Mouse (Mus musculus) intestine, embryonic 14.5 days (tissue): Measurements from ENCODE around the gene Kcnj9. TPM values are rescaled to one million over a fixed set of nuclear protein-coding genes. Genes with fewer than 3 reads are reported as not detected.

ENCODE experiments used
- ATAC-seq: fragments of 200-750 bp; cut with Nextera tagmentation; replicated peaks from 2 replicates; pipeline ENCODE4 v1.8.0; 2017; ENCODE audit warnings: low read depth, moderate number of reproducible peaks, moderate TSS enrichment, moderate library complexity; ENCODE audit not compliant: low FRiP score, low TSS enrichment
- DNase-seq: peaks from one replicate; pipeline ENCODE4 v3.0.0-alpha.2; 2018; ENCODE audit warnings: low spot score
- H3K27ac ChIP-seq: fragments of 300-500 bp; sonication (generic); 2 replicates; pipeline ENCODE4 v1.5.1; 2014; ENCODE audit warnings: low read depth, mild to moderate bottlenecking, control low read depth
- H3K27me3 ChIP-seq: fragments of 300-500 bp; sonication (generic); replicated peaks from 2 replicates; pipeline ENCODE4 v1.6.1; 2014; ENCODE audit warnings: low read length, control low read depth; ENCODE audit not compliant: control insufficient read depth, insufficient read depth
- H3K36me3 ChIP-seq: fragments of 300-500 bp; sonication (generic); 2 replicates; pipeline ENCODE4 v1.6.1; 2014; ENCODE audit warnings: low read length, control low read depth; ENCODE audit not compliant: control insufficient read depth, insufficient read depth
- H3K4me1 ChIP-seq: fragments of 300-500 bp; sonication (generic); replicated peaks from 2 replicates; pipeline ENCODE4 v1.6.1; 2014; ENCODE audit warnings: low read length, control low read depth, mixed read lengths; ENCODE audit not compliant: control insufficient read depth, insufficient read depth
- H3K4me2 ChIP-seq: fragments of 300-500 bp; sonication (generic); 2 replicates; pipeline ENCODE4 v1.6.1; 2014; ENCODE audit warnings: low read length
- H3K4me3 ChIP-seq: fragments of 300-500 bp; sonication (generic); 2 replicates; pipeline ENCODE4 v1.5.1; 2014; ENCODE audit warnings: low read depth, low read length, control low read depth, mixed read lengths
- H3K9ac ChIP-seq: fragments of 300-500 bp; sonication (generic); 2 replicates; pipeline ENCODE4 v1.6.1; 2014; ENCODE audit warnings: mild to moderate bottlenecking, low read length
- H3K9me3 ChIP-seq: fragments of 300-500 bp; sonication (generic); 2 replicates; pipeline ENCODE4 v1.6.1; 2016; ENCODE audit warnings: low read length, control low read depth; ENCODE audit not compliant: control insufficient read depth
- WGBS: fragments of 180-500 bp; shearing (Covaris S2); extraction: QIAGEN DNeasy Blood & Tissue Kit; methylation state at CpG from one replicate; pipeline ENCODE4 v1.1.7; 2014; 5-methylcytosine and 5-hydroxymethylcytosine counted together
- polyA plus RNA-seq: library from polyadenylated mRNA; unstranded; fragments of >200 nt; fragmentation: Nextera tagmentation; extraction: Ambion mirVana; gene quantifications from 2 replicates; pipeline ENCODE4 v1.2.1, GENCODE M21; 2014

Gene Kcnj9
- 0.04 TPM in 1 of 2 replicates, not detected in the other for polyA plus RNA-seq

- ATAC-seq (no peak), DNase-seq (no peak)
- Histone ChIP-seq H3K4me2 (no peak within 1 kb of the TSS), H3K4me3 (no peak within 1 kb of the TSS), H3K4me1 (no peaks in the 10 kb centered on the region), H3K27ac (no peak within 1 kb of the TSS), H3K27me3 (peaks cover 72% of the 10 kb centered on the region), H3K9me3 (no peaks in the 10 kb centered on the region), H3K36me3 (no peaks in the 10 kb centered on the region), H3K9ac (no peak within 1 kb of the TSS)
- WGBS, result 32% methylated on average over 9 of the region's 9 CpGs
Observed at GRCm38 (mm10) chr1:172329131-172329530, at the start of gene Kcnj9. Gene Kcnj9, minus strand, starts transcription at chr1:172329318.

GRCm38 (mm10) chr1:172376758-172377458 lies 47.8 kb upstream of the Kcnj9 start:
- ATAC-seq (no peak; the same call in none of the 2 replicates), DNase-seq (peak; percentile 72)
- Histone ChIP-seq H3K9ac (peak overlapping the region; percentile 86), H3K27me3 (no peaks in the 10 kb centered on the region), H3K4me2 (peak overlapping the region; percentile 94), H3K4me3 (peak overlapping the region; percentile 92), H3K9me3 (no peaks in the 10 kb centered on the region; the same call in 1 of the 2 replicates), H3K4me1 (peaks cover 6% of the 10 kb centered on the region; the same call in 1 of the 2 replicates), H3K27ac (peak overlapping the region; percentile 43; the same call in 1 of the 2 replicates), H3K36me3 (peaks cover 26% of the 10 kb centered on the region)
- 2% methylated on average over 62 of the region's 62 CpGs for WGBS

GRCm38 (mm10) chr1:172376198-172376667 lies 47.1 kb upstream of the Kcnj9 start, which contains the start of gene Pigm:
Gene Pigm, plus strand, starts transcription at chr1:172376546.
- under 1% methylated on average over 39 of the region's 39 CpGs for WGBS
- Histone ChIP-seq H3K27me3 (no peaks in the 10 kb centered on the region), H3K9ac (peak within 1 kb of the TSS; percentile 86), H3K4me2 (peak within 1 kb of the TSS; percentile 94), H3K27ac (peak within 1 kb of the TSS; percentile 75), H3K4me1 (peaks cover 6% of the 10 kb centered on the region; the same call in 1 of the 2 replicates), H3K36me3 (peaks cover 20% of the 10 kb centered on the region; the same call in 1 of the 2 replicates), H3K4me3 (peak within 1 kb of the TSS; percentile 92), H3K9me3 (no peaks in the 10 kb centered on the region; the same call in 1 of the 2 replicates)
- peak; percentile 97 for DNase-seq
- peak; percentile 98 for ATAC-seq

- DNase-seq (peak; percentile 74), ATAC-seq (peak; percentile 56)
- Histone ChIP-seq H3K9ac (no peak overlapping the region), H3K4me2 (peak overlapping the region; percentile 29; the same call in 1 of the 2 replicates), H3K27me3 (no peaks in the 10 kb centered on the region), H3K36me3 (no peaks in the 10 kb centered on the region), H3K27ac (no peak overlapping the region), H3K4me1 (no peaks in the 10 kb centered on the region), H3K4me3 (no peak overlapping the region), H3K9me3 (no peaks in the 10 kb centered on the region)
- 27% methylated on average over 23 of the region's 23 CpGs for WGBS
Observed at GRCm38 (mm10) chr1:172368768-172369418, 39.8 kb upstream of the Kcnj9 start.

- H3K9ac ChIP-seq, result no peak overlapping the region
- H3K4me1 ChIP-seq, result no peaks in the 10 kb centered on the region
- H3K27me3 ChIP-seq, result 0 out of 2 replicates have a peak, but pooled peaks cover 3% of the 10 kb centered on the region
- H3K36me3 ChIP-seq, result no peaks in the 10 kb centered on the region
- 8% methylated on average over 6 of the region's 6 CpGs for WGBS
- no peak for DNase-seq
- H3K4me3 ChIP-seq, result no peak overlapping the region
- H3K4me2 ChIP-seq, result no peak overlapping the region
- no peaks in the 10 kb centered on the region for H3K9me3 ChIP-seq
- H3K27ac ChIP-seq, result no peak overlapping the region
- ATAC-seq, result no peak
Observed at GRCm38 (mm10) chr1:172364684-172365083, 35.6 kb upstream of the Kcnj9 start.

GRCm38 (mm10) chr1:172358341-172358740 lies 29.2 kb upstream of the Kcnj9 start:
- WGBS, result 83% methylated on average over 10 of the region's 10 CpGs

GRCm38 (mm10) chr1:172357550-172357949 lies 28.4 kb upstream of the Kcnj9 start:
- no peak for ATAC-seq
- WGBS, result 0% methylated on average over 1 of the region's 1 CpGs
- H3K4me3 ChIP-seq, result no peak overlapping the region
- no peak overlapping the region for H3K4me2 ChIP-seq
- no peaks in the 10 kb centered on the region for H3K36me3 ChIP-seq
- DNase-seq, result no peak
- no peaks in the 10 kb centered on the region for H3K27me3 ChIP-seq
- H3K9ac ChIP-seq, result no peak overlapping the region
- H3K9me3 ChIP-seq, result no peaks in the 10 kb centered on the region
- no peak overlapping the region for H3K27ac ChIP-seq
- no peaks in the 10 kb centered on the region for H3K4me1 ChIP-seq

More at GRCm38 (mm10) chr1:172358341-172358740, 29.2 kb upstream of the Kcnj9 start:
- H3K27me3 ChIP-seq, result 0 out of 2 replicates have a peak, but pooled peaks cover 3% of the 10 kb centered on the region
- H3K9me3 ChIP-seq, result no peaks in the 10 kb centered on the region
- no peaks in the 10 kb centered on the region for H3K36me3 ChIP-seq
- no peak overlapping the region for H3K4me3 ChIP-seq
- ATAC-seq, result no peak
- H3K4me2 ChIP-seq, result no peak overlapping the region
- DNase-seq, result no peak
- no peaks in the 10 kb centered on the region for H3K4me1 ChIP-seq
- H3K27ac ChIP-seq, result no peak overlapping the region
- H3K9ac ChIP-seq, result no peak overlapping the region

- Histone ChIP-seq H3K9me3 (no peaks in the 10 kb centered on the region), H3K4me1 (0 out of 2 replicates have a peak, but pooled peaks cover 2% of the 10 kb centered on the region), H3K4me3 (no peak overlapping the region), H3K9ac (no peak overlapping the region), H3K27me3 (peaks cover 5% of the 10 kb centered on the region; the same call in 1 of the 2 replicates), H3K4me2 (no peak overlapping the region), H3K27ac (no peak overlapping the region), H3K36me3 (no peaks in the 10 kb centered on the region)
- 44% methylated on average over 3 of the region's 3 CpGs for WGBS
- ATAC-seq (no peak), DNase-seq (no peak)
Observed at GRCm38 (mm10) chr1:172355336-172355735, 26.2 kb upstream of the Kcnj9 start.
